Mouse (Mus musculus): ENCODE data around the gene Rabac1. TPM values are rescaled to one million over a fixed set of nuclear protein-coding genes. Genes with fewer than 3 reads are reported as not detected.

Rabac1 gene
- polyA plus RNA-seq, 1 experiment from 2014 or later = 67.4 TPM

GRCm38 (mm10) chr7:25003820-25004388, 31.4 kb upstream of the Rabac1 start:
- Histone ChIP-seq H3K36me3 (no peaks in the 10 kb centered on the region), H3K27ac (no peak overlapping the region), H3K4me1 (0 out of 2 replicates have a peak, but pooled peaks cover 5% of the 10 kb centered on the region), H3K9me3 (replicated peaks) (no peaks in the 10 kb centered on the region), H3K4me2 (no peak overlapping the region), H3K9ac (no peak overlapping the region), H3K4me3 (no peak overlapping the region), H3K27me3 (replicated peaks) (peaks cover 68% of the 10 kb centered on the region)
- 62% methylated on average over 8 of the region's 8 CpGs for WGBS (ENCODE audit: insufficient replicate concordance)
- ATAC-seq = no peak

- no peak overlapping the region for H3K4me2 ChIP-seq
- H3K9me3 ChIP-seq (replicated peaks) = no peaks in the 10 kb centered on the region
- H3K36me3 ChIP-seq = no peaks in the 10 kb centered on the region
- 0 out of 2 replicates have a peak, but pooled peaks cover 5% of the 10 kb centered on the region for H3K4me1 ChIP-seq
- no peak overlapping the region for H3K4me3 ChIP-seq
- H3K27me3 ChIP-seq (replicated peaks) = peaks cover 62% of the 10 kb centered on the region
- no peak for ATAC-seq
- H3K9ac ChIP-seq = no peak overlapping the region
- WGBS (ENCODE audit: insufficient replicate concordance) = 56% methylated on average over 11 of the region's 11 CpGs
- no peak overlapping the region for H3K27ac ChIP-seq
Observed at GRCm38 (mm10) chr7:25003291-25003690, 30.7 kb upstream of the Rabac1 start.

DNA sequence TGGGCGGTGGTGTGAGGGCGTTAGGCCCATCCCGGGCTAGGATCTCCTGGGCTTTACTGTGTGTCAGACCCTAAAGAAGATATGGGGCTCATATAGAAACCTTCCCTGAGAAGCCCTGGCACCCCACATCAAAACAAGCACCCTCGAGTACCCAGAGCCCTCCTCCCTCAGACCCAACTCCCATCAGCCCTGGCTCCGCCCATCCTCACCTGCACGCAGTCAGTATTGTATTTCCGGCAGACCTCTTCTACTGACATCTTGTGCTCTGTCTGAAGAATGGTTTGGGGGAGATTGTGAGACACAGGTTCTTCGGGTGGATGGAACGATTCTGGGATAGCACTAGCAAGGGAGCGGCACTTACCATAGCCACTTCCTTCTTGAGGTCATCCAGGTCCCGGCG, 28.2 kb upstream of the Rabac1 start:
- WGBS (ENCODE audit: insufficient replicate concordance) = 44% methylated on average over 12 of the region's 12 CpGs
- H3K27me3 ChIP-seq (replicated peaks) = peaks cover 36% of the 10 kb centered on the region
- H3K27ac ChIP-seq = no peak overlapping the region
- H3K4me1 ChIP-seq = 0 out of 2 replicates have a peak, but pooled peaks cover 4% of the 10 kb centered on the region
- no peak overlapping the region for H3K9ac ChIP-seq
- H3K36me3 ChIP-seq = no peaks in the 10 kb centered on the region
- no peaks in the 10 kb centered on the region for H3K9me3 ChIP-seq (replicated peaks)
- no peak for ATAC-seq
- no peak overlapping the region for H3K4me3 ChIP-seq
- H3K4me2 ChIP-seq = no peak overlapping the region

DNA sequence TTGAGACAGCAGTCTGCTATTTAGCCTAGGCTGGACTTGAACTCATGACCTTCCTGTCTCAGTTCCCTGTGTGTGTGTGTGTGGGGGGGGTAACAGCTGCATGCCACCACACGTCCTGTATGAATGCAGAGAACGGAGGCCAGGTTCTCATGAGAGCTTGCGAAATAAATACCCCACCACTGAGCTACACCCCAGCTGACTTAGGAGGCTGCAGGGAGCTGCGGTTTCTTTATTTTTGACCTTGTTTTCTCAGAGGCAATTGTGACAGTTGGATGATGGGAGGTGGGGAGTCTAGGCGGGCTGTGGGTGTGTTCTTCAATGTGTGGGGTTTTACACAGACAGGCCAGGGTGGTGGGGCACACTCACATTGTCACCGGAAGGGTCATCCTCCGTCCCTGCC, 27.7 kb upstream of the Rabac1 start:
- Histone ChIP-seq H3K36me3 (no peaks in the 10 kb centered on the region), H3K9me3 (replicated peaks) (no peaks in the 10 kb centered on the region), H3K4me3 (no peak overlapping the region), H3K9ac (no peak overlapping the region), H3K27me3 (replicated peaks) (peaks cover 31% of the 10 kb centered on the region), H3K27ac (no peak overlapping the region), H3K4me2 (no peak overlapping the region), H3K4me1 (no peaks in the 10 kb centered on the region)
- 49% methylated on average over 7 of the region's 7 CpGs for WGBS (ENCODE audit: insufficient replicate concordance)
- ATAC-seq = no peak

- no peak overlapping the region for H3K4me2 ChIP-seq
- H3K4me3 ChIP-seq = no peak overlapping the region
- no peaks in the 10 kb centered on the region for H3K4me1 ChIP-seq
- H3K27ac ChIP-seq = no peak overlapping the region
- no peak overlapping the region for H3K9ac ChIP-seq
- H3K9me3 ChIP-seq (replicated peaks) = no peaks in the 10 kb centered on the region
- peaks cover 24% of the 10 kb centered on the region for H3K27me3 ChIP-seq (replicated peaks)
- no peak for ATAC-seq
- WGBS (ENCODE audit: insufficient replicate concordance) = 55% methylated on average over 6 of the region's 6 CpGs
- no peaks in the 10 kb centered on the region for H3K36me3 ChIP-seq
Observed at GRCm38 (mm10) chr7:24993081-24993480, 20.5 kb upstream of the Rabac1 start.

DNA sequence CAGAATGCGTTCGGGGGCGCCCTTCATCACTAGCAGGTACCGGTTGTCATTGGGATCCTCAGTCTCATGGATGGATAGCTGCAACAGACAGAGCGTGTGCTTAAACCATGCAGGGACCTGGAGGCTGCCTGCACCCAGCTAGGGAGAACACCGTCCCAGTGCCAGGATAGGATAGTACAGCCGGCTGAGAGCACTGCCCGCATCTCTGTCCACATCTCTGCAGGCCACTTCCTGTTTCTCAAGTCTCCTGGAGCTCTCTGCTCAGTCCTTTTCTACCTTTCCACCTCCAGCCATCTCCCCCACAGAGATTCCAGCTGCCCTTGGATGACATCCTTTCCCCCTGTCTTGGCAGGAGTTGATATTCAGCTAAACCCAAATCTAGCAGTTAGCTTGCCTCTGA, 17.9 kb upstream of the Rabac1 start:
- H3K27me3 ChIP-seq (replicated peaks) = peaks cover 24% of the 10 kb centered on the region
- H3K36me3 ChIP-seq = no peaks in the 10 kb centered on the region
- no peaks in the 10 kb centered on the region for H3K9me3 ChIP-seq (replicated peaks)
- no peak overlapping the region for H3K4me3 ChIP-seq
- H3K4me1 ChIP-seq = no peaks in the 10 kb centered on the region
- ATAC-seq = no peak
- H3K27ac ChIP-seq = no peak overlapping the region
- H3K9ac ChIP-seq = no peak overlapping the region
- WGBS (ENCODE audit: insufficient replicate concordance) = 69% methylated on average over 8 of the region's 8 CpGs
- H3K4me2 ChIP-seq = no peak overlapping the region

DNA sequence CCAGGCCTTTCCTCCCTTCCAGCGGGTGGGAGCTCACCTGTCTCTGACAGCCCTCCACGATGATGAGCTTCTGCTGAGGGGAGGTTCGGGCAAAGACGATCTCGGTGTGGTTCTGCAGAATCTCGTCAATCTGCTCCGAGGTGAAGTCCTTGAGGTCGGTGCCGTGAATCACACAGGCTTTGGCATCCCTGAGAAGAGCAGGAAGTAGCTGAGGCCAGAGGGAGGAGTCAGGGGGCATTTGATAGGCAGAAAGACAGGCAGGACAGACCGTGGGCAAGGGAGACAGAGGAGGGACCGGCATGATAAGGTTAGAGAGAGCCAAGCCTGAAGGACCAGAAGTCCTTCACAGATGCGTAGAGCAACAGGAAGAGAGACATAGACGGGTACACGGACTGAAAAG, 15.4 kb upstream of the Rabac1 start:
- H3K4me1 ChIP-seq = no peaks in the 10 kb centered on the region
- WGBS (ENCODE audit: insufficient replicate concordance) = 51% methylated on average over 14 of the region's 14 CpGs
- ATAC-seq = no peak
- H3K27ac ChIP-seq = no peak overlapping the region
- H3K4me2 ChIP-seq = no peak overlapping the region
- no peak overlapping the region for H3K4me3 ChIP-seq
- peaks cover 9% of the 10 kb centered on the region for H3K27me3 ChIP-seq (replicated peaks)
- H3K36me3 ChIP-seq = no peaks in the 10 kb centered on the region
- H3K9ac ChIP-seq = no peak overlapping the region
- no peaks in the 10 kb centered on the region for H3K9me3 ChIP-seq (replicated peaks)

- no peak overlapping the region for H3K4me2 ChIP-seq
- no peaks in the 10 kb centered on the region for H3K4me1 ChIP-seq
- no peaks in the 10 kb centered on the region for H3K9me3 ChIP-seq (replicated peaks)
- H3K27ac ChIP-seq = no peak overlapping the region
- peaks cover 2% of the 10 kb centered on the region; the same call in 1 of the 2 replicates for H3K27me3 ChIP-seq (replicated peaks)
- WGBS (ENCODE audit: insufficient replicate concordance) = 52% methylated on average over 5 of the region's 5 CpGs
- H3K9ac ChIP-seq = no peak overlapping the region
- no peak overlapping the region for H3K4me3 ChIP-seq
- ATAC-seq = no peak
- H3K36me3 ChIP-seq = no peaks in the 10 kb centered on the region
Observed at GRCm38 (mm10) chr7:24985799-24986198, 13.2 kb upstream of the Rabac1 start.

DNA sequence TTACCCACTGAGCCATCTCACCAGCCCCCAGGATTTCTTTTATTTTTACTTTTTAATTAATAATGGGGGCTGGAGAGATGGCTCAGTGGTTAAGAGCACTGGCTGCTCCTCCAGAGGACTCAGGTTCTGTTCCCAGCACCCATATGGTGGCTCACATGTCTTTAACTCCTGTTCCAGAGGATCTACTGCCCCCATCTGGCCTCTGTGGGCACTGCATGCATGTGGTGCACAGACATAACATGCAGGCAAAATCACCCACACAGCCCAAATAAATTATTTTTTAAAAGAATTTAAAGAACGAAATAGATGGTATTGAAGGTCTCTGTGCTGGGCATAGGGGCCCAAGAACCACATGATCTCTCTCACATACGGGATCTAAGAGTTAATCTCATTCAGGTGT, 11.8 kb upstream of the Rabac1 start:
- WGBS (ENCODE audit: insufficient replicate concordance) = 63% methylated on average over 2 of the region's 2 CpGs
- Histone ChIP-seq H3K4me1 (no peaks in the 10 kb centered on the region), H3K27ac (no peak overlapping the region), H3K36me3 (no peaks in the 10 kb centered on the region), H3K9me3 (replicated peaks) (no peaks in the 10 kb centered on the region), H3K27me3 (replicated peaks) (peaks cover 8% of the 10 kb centered on the region; the same call in 1 of the 2 replicates), H3K4me3 (no peak overlapping the region), H3K4me2 (no peak overlapping the region), H3K9ac (no peak overlapping the region)
- ATAC-seq = no peak

- no peaks in the 10 kb centered on the region for H3K4me1 ChIP-seq
- no peak overlapping the region for H3K4me3 ChIP-seq
- no peaks in the 10 kb centered on the region for H3K36me3 ChIP-seq
- WGBS (ENCODE audit: insufficient replicate concordance) = 70% methylated on average over 5 of the region's 5 CpGs
- no peak overlapping the region for H3K27ac ChIP-seq
- no peaks in the 10 kb centered on the region for H3K9me3 ChIP-seq (replicated peaks)
- no peak overlapping the region for H3K9ac ChIP-seq
- peaks cover 13% of the 10 kb centered on the region; the same call in 1 of the 2 replicates for H3K27me3 ChIP-seq (replicated peaks)
- no peak for ATAC-seq
- H3K4me2 ChIP-seq = no peak overlapping the region
Observed at GRCm38 (mm10) chr7:24983396-24983795, 10.8 kb upstream of the Rabac1 start.

- Histone ChIP-seq H3K4me3 (no peak overlapping the region), H3K36me3 (no peaks in the 10 kb centered on the region), H3K4me1 (no peaks in the 10 kb centered on the region), H3K4me2 (no peak overlapping the region), H3K27ac (no peak overlapping the region), H3K9ac (no peak overlapping the region), H3K27me3 (replicated peaks) (peaks cover 13% of the 10 kb centered on the region; the same call in 1 of the 2 replicates), H3K9me3 (replicated peaks) (no peaks in the 10 kb centered on the region)
- ATAC-seq = no peak
- WGBS (ENCODE audit: insufficient replicate concordance) = 70% methylated on average over 7 of the region's 7 CpGs
Observed at GRCm38 (mm10) chr7:24980439-24980838, 7.9 kb upstream of the Rabac1 start.

GRCm38 (mm10) chr7:24978781-24979180, 6.2 kb upstream of the Rabac1 start:
- Histone ChIP-seq H3K27ac (no peak overlapping the region), H3K36me3 (no peaks in the 10 kb centered on the region), H3K4me3 (no peak overlapping the region), H3K9me3 (replicated peaks) (no peaks in the 10 kb centered on the region), H3K4me1 (peaks cover 5% of the 10 kb centered on the region), H3K27me3 (replicated peaks) (peaks cover 13% of the 10 kb centered on the region; the same call in 1 of the 2 replicates), H3K4me2 (no peak overlapping the region), H3K9ac (no peak overlapping the region)
- 20% methylated on average over 7 of the region's 7 CpGs for WGBS (ENCODE audit: insufficient replicate concordance)
- ATAC-seq = no peak

Data from liver, embryonic 12.5 days (tissue).